Mouse (Mus musculus): Measurements from ENCODE around the gene Sox2.

DNA sequence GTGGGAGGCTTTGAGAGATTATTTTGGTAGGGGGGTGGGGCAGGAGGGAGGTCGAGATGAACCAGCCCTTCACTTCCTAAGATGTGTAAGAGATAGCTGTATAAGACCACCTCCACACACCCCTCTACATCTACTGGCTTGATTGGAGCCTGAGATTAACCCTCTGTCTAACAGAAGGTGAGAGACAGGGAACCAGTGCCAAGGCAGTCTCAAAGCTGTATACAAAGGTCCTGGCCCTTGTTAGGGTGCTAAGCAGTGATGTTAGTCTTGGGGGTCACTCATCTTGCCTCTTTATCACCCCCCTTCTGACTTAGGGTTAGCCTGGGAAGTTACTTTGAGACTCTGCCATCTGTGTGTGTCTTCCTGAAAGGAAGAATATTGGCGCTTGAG lies 7.5 kb downstream of the Sox2 start:
- no peak for TF ChIP-seq CTCF (IDR thresholded peaks at IDR 0.05; ENCODE audit: control insufficient read depth, insufficient read depth, insufficient replicate concordance, low read depth, low read length)
- TF ChIP-seq POLR2A (IDR thresholded peaks at IDR 0.05; ENCODE audit: control insufficient read depth, low read depth, low read length), result no peak
